Mouse (Mus musculus) embryonic facial prominence, embryonic 14.5 days (tissue): ENCODE measurements around the gene Treml4. TPM values are rescaled to one million over a fixed set of nuclear protein-coding genes. Genes with fewer than 3 reads are reported as not detected.

Experiments used
- ATAC-seq: fragments of 200-750 bp; cut with Nextera tagmentation; 2 replicates; pipeline ENCODE4 v1.8.0; 2017; ENCODE audit warnings: low read depth, moderate number of reproducible peaks, moderate TSS enrichment
- DNase-seq: peaks from one replicate; pipeline ENCODE4 v3.0.0-alpha.2; 2015; ENCODE audit warnings: low spot score
- H3K27ac ChIP-seq: fragments of 300-500 bp; sonication (generic); replicated peaks from 2 replicates; pipeline ENCODE4 v1.5.1; 2014; ENCODE audit warnings: low read depth, mild to moderate bottlenecking, low read length, moderate library complexity
- H3K27me3 ChIP-seq: fragments of 300-500 bp; sonication (generic); replicated peaks from 2 replicates; pipeline ENCODE4 v1.6.1; 2014; ENCODE audit warnings: low read length; ENCODE audit not compliant: control insufficient read depth, insufficient read depth
- H3K36me3 ChIP-seq: fragments of 300-500 bp; sonication (generic); 2 replicates; pipeline ENCODE4 v1.6.1; 2014; ENCODE audit warnings: low read length, mixed read lengths; ENCODE audit not compliant: control insufficient read depth, insufficient read depth
- H3K4me1 ChIP-seq: fragments of 300-500 bp; sonication (generic); 2 replicates; pipeline ENCODE4 v1.6.1; 2014; ENCODE audit warnings: antibody characterized with exemption, low read length; ENCODE audit not compliant: control insufficient read depth, insufficient read depth
- H3K4me2 ChIP-seq: fragments of 300-500 bp; sonication (generic); 2 replicates; pipeline ENCODE4 v1.6.1; 2014; ENCODE audit warnings: low read depth, mild to moderate bottlenecking, low read length, moderate library complexity, mixed read lengths
- H3K4me3 ChIP-seq: fragments of 300-500 bp; sonication (generic); 2 replicates; pipeline ENCODE4 v1.5.1; 2014; ENCODE audit warnings: low read depth, mild to moderate bottlenecking, low read length
- H3K9ac ChIP-seq: fragments of 300-500 bp; sonication (generic); 2 replicates; pipeline ENCODE4 v1.6.1; 2014; ENCODE audit warnings: low read depth, mild to moderate bottlenecking, low read length, moderate library complexity, mixed read lengths
- H3K9me3 ChIP-seq: fragments of 300-500 bp; sonication (generic); 2 replicates; pipeline ENCODE4 v1.6.1; 2016; ENCODE audit warnings: low read length; ENCODE audit not compliant: control insufficient read depth
- WGBS: fragments of 180-500 bp; shearing (Covaris S2); extraction: QIAGEN DNeasy Blood & Tissue Kit; methylation state at CpG from one replicate; pipeline ENCODE4 v1.1.7; 2014; 5-methylcytosine and 5-hydroxymethylcytosine counted together
- polyA plus RNA-seq: library from polyadenylated mRNA; unstranded; fragments of >200 nt; fragmentation: Nextera tagmentation; extraction: Ambion mirVana; gene quantifications from 2 replicates; pipeline ENCODE4 v1.2.1, GENCODE M21; 2014

Gene Treml4
- polyA plus RNA-seq, 1 experiment from 2014 or later: 0.13 TPM

DNA sequence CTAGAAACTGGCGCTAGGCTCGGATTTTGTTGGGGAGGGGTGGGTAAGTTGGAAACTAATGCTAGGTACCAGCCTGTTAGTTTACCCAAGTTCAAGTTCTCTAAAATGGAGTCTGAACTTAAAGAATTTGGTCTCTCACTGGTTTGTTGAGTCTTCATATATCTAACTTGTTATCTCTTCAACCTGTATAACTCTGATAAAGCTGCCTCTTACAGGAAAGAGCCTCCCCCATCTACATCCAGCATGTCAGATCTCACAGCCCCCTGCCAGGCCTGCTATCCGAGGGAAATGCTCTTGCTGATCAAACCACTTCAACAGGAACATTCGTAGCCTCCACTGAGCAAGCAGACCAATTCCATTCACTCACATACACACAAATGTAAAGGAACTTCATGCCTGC lies 14.9 kb downstream of the Treml4 start:
- H3K4me3 ChIP-seq: no peak overlapping the region
- H3K36me3 ChIP-seq: no peaks in the 10 kb centered on the region
- ATAC-seq: no peak
- H3K9me3 ChIP-seq: no peaks in the 10 kb centered on the region
- H3K4me2 ChIP-seq: no peak overlapping the region
- 83% methylated on average over 4 of the region's 4 CpGs for WGBS
- H3K4me1 ChIP-seq: peaks cover 8% of the 10 kb centered on the region
- no peak overlapping the region for H3K9ac ChIP-seq
- no peak overlapping the region for H3K27ac ChIP-seq
- DNase-seq: no peak
- H3K27me3 ChIP-seq: no peaks in the 10 kb centered on the region

GRCm38 (mm10) chr17:48280943-48281738 lies 17.0 kb downstream of the Treml4 start:
- ATAC-seq: peak; percentile 70
- peak overlapping the region; percentile 31 for H3K4me3 ChIP-seq
- no peaks in the 10 kb centered on the region for H3K9me3 ChIP-seq
- H3K36me3 ChIP-seq: no peaks in the 10 kb centered on the region
- peak; percentile 7 for DNase-seq
- peak overlapping the region; percentile 70 for H3K27ac ChIP-seq
- 21% methylated on average over 18 of the region's 18 CpGs for WGBS
- no peaks in the 10 kb centered on the region for H3K27me3 ChIP-seq
- peak overlapping the region; percentile 57 for H3K4me2 ChIP-seq
- peaks cover 8% of the 10 kb centered on the region for H3K4me1 ChIP-seq
- peak overlapping the region; percentile 55 for H3K9ac ChIP-seq

- DNase-seq (peak; percentile 81), ATAC-seq (no peak; the same call in 1 of the 2 replicates)
- peak overlapping the region; percentile 31 for H3K4me3 ChIP-seq
- no peaks in the 10 kb centered on the region for H3K9me3 ChIP-seq
- WGBS: 2% methylated on average over 3 of the region's 3 CpGs
- H3K4me1 ChIP-seq: peaks cover 8% of the 10 kb centered on the region
- H3K9ac ChIP-seq: peak overlapping the region; percentile 55
- peak overlapping the region; percentile 70 for H3K27ac ChIP-seq
- no peaks in the 10 kb centered on the region for H3K27me3 ChIP-seq
- H3K4me2 ChIP-seq: peak overlapping the region; percentile 57
- no peaks in the 10 kb centered on the region for H3K36me3 ChIP-seq
Measured at GRCm38 (mm10) chr17:48281739-48282085, 17.6 kb downstream of the Treml4 start.

- no peaks in the 10 kb centered on the region for H3K4me1 ChIP-seq
- WGBS: 50% methylated on average over 1 of the region's 1 CpGs
- H3K27ac ChIP-seq: no peak overlapping the region
- 0 out of 2 replicates have a peak, but pooled peaks cover 7% of the 10 kb centered on the region for H3K9me3 ChIP-seq
- no peak overlapping the region for H3K9ac ChIP-seq
- no peaks in the 10 kb centered on the region for H3K36me3 ChIP-seq
- no peak overlapping the region for H3K4me2 ChIP-seq
- DNase-seq: no peak
- no peak overlapping the region for H3K4me3 ChIP-seq
- ATAC-seq: no peak
- H3K27me3 ChIP-seq: no peaks in the 10 kb centered on the region
Measured at GRCm38 (mm10) chr17:48286765-48287164, 22.7 kb downstream of the Treml4 start.

- H3K27me3 ChIP-seq: no peaks in the 10 kb centered on the region
- H3K27ac ChIP-seq: no peak overlapping the region
- DNase-seq: no peak
- ATAC-seq: no peak
- no peaks in the 10 kb centered on the region for H3K36me3 ChIP-seq
- 59% methylated on average over 2 of the region's 2 CpGs for WGBS
- H3K4me1 ChIP-seq: no peaks in the 10 kb centered on the region
- H3K9me3 ChIP-seq: 0 out of 2 replicates have a peak, but pooled peaks cover 7% of the 10 kb centered on the region
- no peak overlapping the region for H3K4me2 ChIP-seq
- no peak overlapping the region for H3K9ac ChIP-seq
- no peak overlapping the region for H3K4me3 ChIP-seq
Measured at GRCm38 (mm10) chr17:48287276-48287675, 23.2 kb downstream of the Treml4 start.

DNA sequence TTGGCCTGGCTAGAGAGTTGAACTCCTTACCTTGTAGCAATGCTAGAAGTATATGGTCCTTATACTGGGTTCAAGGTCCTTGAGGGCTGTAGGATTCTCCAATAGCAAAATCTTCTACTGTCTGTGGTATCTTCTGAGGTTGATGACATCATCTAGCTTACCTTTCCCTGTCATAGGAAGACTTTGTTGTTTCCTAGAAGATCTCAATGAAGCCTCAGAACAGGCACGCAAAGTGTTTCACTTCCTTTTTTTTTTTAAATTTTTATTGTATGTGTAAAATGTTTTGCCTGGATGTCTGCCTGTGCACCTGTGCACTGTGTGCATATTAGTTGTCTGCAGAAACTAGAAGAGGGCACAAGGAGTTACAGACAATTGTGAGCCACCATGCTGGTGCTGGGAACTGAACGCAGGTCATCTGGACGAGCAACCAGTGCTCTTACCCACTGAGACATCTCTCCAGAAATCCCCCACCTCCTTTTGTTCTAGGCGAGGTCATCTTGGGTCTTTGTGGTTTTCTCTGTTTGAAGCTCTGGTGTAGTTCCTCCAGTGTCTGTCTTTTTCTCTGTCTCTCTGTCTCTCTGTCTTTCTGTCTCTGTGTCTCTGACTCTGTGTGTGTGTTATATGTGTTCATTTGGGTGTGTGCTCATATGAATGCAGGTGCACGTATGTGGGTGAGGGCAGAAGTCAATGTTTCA lies 29.6 kb downstream of the Treml4 start:
- no peak overlapping the region for H3K9ac ChIP-seq
- H3K27ac ChIP-seq: no peak overlapping the region
- no peaks in the 10 kb centered on the region for H3K36me3 ChIP-seq
- 82% methylated on average over 5 of the region's 5 CpGs for WGBS
- H3K4me1 ChIP-seq: no peaks in the 10 kb centered on the region
- H3K9me3 ChIP-seq: 0 out of 2 replicates have a peak, but pooled peaks cover 4% of the 10 kb centered on the region
- H3K4me2 ChIP-seq: no peak overlapping the region
- no peak overlapping the region for H3K4me3 ChIP-seq
- H3K27me3 ChIP-seq: no peaks in the 10 kb centered on the region
- ATAC-seq (no peak), DNase-seq (no peak)

- H3K9me3 ChIP-seq: no peaks in the 10 kb centered on the region
- ATAC-seq (no peak), DNase-seq (no peak)
- no peaks in the 10 kb centered on the region for H3K4me1 ChIP-seq
- H3K27ac ChIP-seq: no peak within 1 kb of the TSS
- no peak within 1 kb of the TSS for H3K9ac ChIP-seq
- WGBS: 24% methylated on average over 3 of the region's 4 CpGs
- no peaks in the 10 kb centered on the region for H3K36me3 ChIP-seq
- no peak within 1 kb of the TSS for H3K4me3 ChIP-seq
- no peaks in the 10 kb centered on the region for H3K27me3 ChIP-seq
- no peak within 1 kb of the TSS for H3K4me2 ChIP-seq
Measured at GRCm38 (mm10) chr17:48299203-48299602, 35.1 kb downstream of the Treml4 start, which contains the start of gene Treml2. Gene Treml2 (plus strand): TSS chr17:48299498.

- no peaks in the 10 kb centered on the region for H3K36me3 ChIP-seq
- H3K4me3 ChIP-seq: no peak overlapping the region
- 53% methylated on average over 7 of the region's 7 CpGs for WGBS
- H3K9ac ChIP-seq: no peak overlapping the region
- H3K4me1 ChIP-seq: no peaks in the 10 kb centered on the region
- H3K9me3 ChIP-seq: no peaks in the 10 kb centered on the region
- ATAC-seq (no peak), DNase-seq (no peak)
- no peaks in the 10 kb centered on the region for H3K27me3 ChIP-seq
- H3K27ac ChIP-seq: no peak overlapping the region
- H3K4me2 ChIP-seq: no peak overlapping the region
Measured at GRCm38 (mm10) chr17:48299756-48300155, 35.7 kb downstream of the Treml4 start.
